Mouse (Mus musculus): Measurements from ENCODE around the gene Adgre5. TPM values are rescaled to one million over a fixed set of nuclear protein-coding genes. Genes with fewer than 3 reads are reported as not detected.

Gene Adgre5
- polyA plus RNA-seq, 1 experiment from 2014 or later: 35.9 TPM

DNA sequence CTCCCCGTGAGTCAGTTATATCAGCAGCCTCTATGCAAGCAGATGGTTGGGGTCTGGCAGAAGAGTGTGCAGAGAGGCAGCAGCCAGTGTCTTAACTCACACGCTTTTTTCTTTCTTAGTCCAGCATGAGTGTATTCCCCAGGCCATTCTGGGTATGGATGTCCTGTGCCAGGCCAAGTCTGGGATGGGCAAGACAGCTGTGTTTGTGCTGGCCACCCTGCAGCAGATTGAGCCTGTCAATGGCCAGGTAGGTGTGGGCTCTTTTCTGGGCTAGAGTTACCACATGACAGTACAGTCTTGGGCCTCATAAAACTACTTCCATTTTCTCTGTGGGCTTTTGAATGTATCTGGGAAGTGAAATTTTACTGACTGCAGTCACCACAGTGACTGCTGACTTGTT, 21.4 kb downstream of the Adgre5 start:
- Histone ChIP-seq H3K4me1 (ENCODE audit: control insufficient read depth in 2 of 2, insufficient read depth in 2 of 2, low read length in 2 of 2) (peaks cover 8 to 20% of the 10 kb centered on the region in 2 experiments), H3K27me3 (ENCODE audit: control insufficient read depth, insufficient read depth, low read length) (no peaks in the 10 kb centered on the region), H3K4me3 (ENCODE audit: control insufficient read depth in 1 of 2, insufficient read depth in 1 of 2, low read depth in 1 of 2, low read length in 2 of 2) (no peak overlapping the region), H3K9me3 (ENCODE audit: control insufficient read depth, low read length) (no peaks in the 10 kb centered on the region), H3K36me3 (ENCODE audit: control insufficient read depth, insufficient read depth, low read length) (peaks cover 57% of the 10 kb centered on the region), H3K27ac (replicated peaks in 1 of 2; ENCODE audit: control insufficient read depth in 1 of 2, insufficient read depth in 1 of 2, low read depth in 2 of 2, low read length in 2 of 2) (no peak overlapping the region), H3K9ac (ENCODE audit: low read length) (no peak overlapping the region), H3K4me2 (ENCODE audit: low read length) (no peak overlapping the region)
- WGBS: 83% methylated on average over 2 of the region's 2 CpGs
- no peak for ATAC-seq (ENCODE audit: insufficient number of reproducible peaks, insufficient read depth, low FRiP score, low read depth)

DNA sequence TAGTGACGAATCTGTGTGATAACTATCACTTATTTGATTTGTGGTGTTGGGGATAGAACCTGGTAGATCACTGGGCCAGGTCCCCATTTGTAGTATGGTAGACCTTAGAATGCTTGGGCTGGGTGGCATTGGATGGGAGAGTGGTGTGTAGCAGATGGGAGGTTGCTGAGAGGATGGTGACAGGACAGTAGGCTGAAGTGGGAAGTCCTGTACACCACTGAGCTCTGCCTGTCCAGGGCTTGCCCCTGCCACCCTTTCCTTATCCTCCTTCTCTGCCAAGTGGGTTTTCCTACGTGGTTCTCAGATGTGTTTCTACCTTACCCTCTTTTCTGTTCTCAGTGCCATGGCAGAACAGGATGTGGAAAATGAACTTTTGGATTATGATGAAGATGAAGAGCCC, 22.1 kb downstream of the Adgre5 start:
- Histone ChIP-seq H3K36me3 (ENCODE audit: control insufficient read depth, insufficient read depth, low read length) (peaks cover 51% of the 10 kb centered on the region), H3K9me3 (ENCODE audit: control insufficient read depth, low read length) (no peaks in the 10 kb centered on the region), H3K4me3 (ENCODE audit: control insufficient read depth in 1 of 2, insufficient read depth in 1 of 2, low read depth in 1 of 2, low read length in 2 of 2) (no peak overlapping the region), H3K4me1 (ENCODE audit: control insufficient read depth in 2 of 2, insufficient read depth in 2 of 2, low read length in 2 of 2) (peaks cover 8 to 20% of the 10 kb centered on the region in 2 experiments), H3K4me2 (ENCODE audit: low read length) (no peak overlapping the region), H3K9ac (ENCODE audit: low read length) (no peak overlapping the region), H3K27ac (replicated peaks in 1 of 2; ENCODE audit: control insufficient read depth in 1 of 2, insufficient read depth in 1 of 2, low read depth in 2 of 2, low read length in 2 of 2) (no peak overlapping the region), H3K27me3 (ENCODE audit: control insufficient read depth, insufficient read depth, low read length) (no peaks in the 10 kb centered on the region)
- no peak for ATAC-seq (ENCODE audit: insufficient number of reproducible peaks, insufficient read depth, low FRiP score, low read depth)
- 79% methylated on average over 2 of the region's 2 CpGs for WGBS

DNA sequence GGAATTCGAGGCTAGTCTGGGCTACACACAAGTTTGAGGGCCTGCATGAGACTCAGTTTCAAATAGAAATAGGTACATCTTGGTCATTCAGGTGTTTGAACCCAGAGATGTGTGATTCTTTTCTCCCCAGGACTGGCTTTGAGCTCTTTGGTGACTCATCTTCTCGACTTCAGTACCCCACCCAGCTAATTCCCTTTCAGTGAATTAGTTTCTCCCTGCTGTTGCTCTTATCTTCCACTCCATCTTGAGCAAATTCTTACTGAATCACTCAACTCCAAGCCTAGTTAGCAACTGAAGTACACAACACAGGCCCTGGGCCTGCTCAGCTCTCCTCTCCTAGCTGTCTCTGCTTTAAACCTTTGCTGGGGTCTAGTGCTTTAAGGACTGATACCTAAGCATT, 24.6 kb downstream of the Adgre5 start:
- peak overlapping the region; percentile 89 for H3K9ac ChIP-seq (ENCODE audit: low read length)
- H3K27me3 ChIP-seq (ENCODE audit: control insufficient read depth, insufficient read depth, low read length): no peaks in the 10 kb centered on the region
- H3K27ac ChIP-seq (replicated peaks in 1 of 2; ENCODE audit: control insufficient read depth in 1 of 2, insufficient read depth in 1 of 2, low read depth in 2 of 2, low read length in 2 of 2): no peak overlapping the region
- peaks cover 26% of the 10 kb centered on the region for H3K36me3 ChIP-seq (ENCODE audit: control insufficient read depth, insufficient read depth, low read length)
- no peaks in the 10 kb centered on the region for H3K9me3 ChIP-seq (ENCODE audit: control insufficient read depth, low read length)
- peak overlapping the region in 1 of 2 experiments; percentile 87; a peak in 2 of 4 replicates for H3K4me3 ChIP-seq (ENCODE audit: control insufficient read depth in 1 of 2, insufficient read depth in 1 of 2, low read depth in 1 of 2, low read length in 2 of 2)
- peak overlapping the region; percentile 94 for H3K4me2 ChIP-seq (ENCODE audit: low read length)
- H3K4me1 ChIP-seq (ENCODE audit: control insufficient read depth in 2 of 2, insufficient read depth in 2 of 2, low read length in 2 of 2): peaks cover 8 to 20% of the 10 kb centered on the region in 2 experiments
- WGBS: 65% methylated on average over 2 of the region's 2 CpGs
- no peak for ATAC-seq (ENCODE audit: insufficient number of reproducible peaks, insufficient read depth, low FRiP score, low read depth)

GRCm38 (mm10) chr8:83715771-83716170, 25.4 kb downstream of the Adgre5 start:
- Histone ChIP-seq H3K36me3 (ENCODE audit: control insufficient read depth, insufficient read depth, low read length) (peaks cover 18% of the 10 kb centered on the region), H3K9me3 (ENCODE audit: control insufficient read depth, low read length) (no peaks in the 10 kb centered on the region), H3K27me3 (ENCODE audit: control insufficient read depth, insufficient read depth, low read length) (no peaks in the 10 kb centered on the region), H3K27ac (replicated peaks in 1 of 2; ENCODE audit: control insufficient read depth in 1 of 2, insufficient read depth in 1 of 2, low read depth in 2 of 2, low read length in 2 of 2) (peak overlapping the region; percentile 90 to 92), H3K4me3 (ENCODE audit: control insufficient read depth in 1 of 2, insufficient read depth in 1 of 2, low read depth in 1 of 2, low read length in 2 of 2) (peak overlapping the region; percentile 87 to 96), H3K9ac (ENCODE audit: low read length) (peak overlapping the region; percentile 89), H3K4me1 (ENCODE audit: control insufficient read depth in 2 of 2, insufficient read depth in 2 of 2, low read length in 2 of 2) (peaks cover 8 to 17% of the 10 kb centered on the region in 2 experiments), H3K4me2 (ENCODE audit: low read length) (peak overlapping the region; percentile 94)
- ATAC-seq (ENCODE audit: insufficient number of reproducible peaks, insufficient read depth, low FRiP score, low read depth): no peak
- under 1% methylated on average over 17 of the region's 17 CpGs for WGBS

DNA sequence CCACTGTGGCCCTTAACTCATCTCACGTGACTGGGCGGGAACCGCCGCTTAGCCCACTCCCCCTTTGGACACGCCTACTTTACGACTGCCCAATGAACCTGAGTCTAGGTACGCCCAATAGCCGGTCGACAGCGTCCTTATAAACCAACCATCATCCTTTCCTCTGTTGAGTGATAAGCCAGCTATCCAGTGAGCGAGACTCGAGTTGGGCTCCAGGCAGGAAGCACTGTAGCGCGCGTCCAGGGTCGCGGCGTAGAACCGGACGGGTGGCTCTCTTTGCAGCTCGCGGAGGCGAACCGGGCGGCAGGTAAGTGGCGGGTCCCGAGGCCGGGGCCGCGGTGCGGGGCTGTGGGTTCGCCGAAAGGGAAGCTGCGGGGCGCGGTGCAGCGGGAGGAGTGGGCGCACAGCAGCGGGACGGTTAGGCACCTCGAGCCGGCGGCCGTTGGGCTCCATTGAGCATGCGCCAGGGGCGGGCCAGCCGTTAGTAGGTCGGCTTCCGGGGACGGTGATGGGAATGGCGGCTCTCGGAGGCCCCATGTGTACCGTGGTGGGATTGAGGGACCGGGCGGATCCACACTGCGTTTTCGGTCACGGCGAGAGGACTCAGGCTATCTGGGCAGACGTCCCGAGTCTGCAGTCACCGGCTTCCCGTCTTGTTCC, 26.0 kb downstream of the Adgre5 start, which contains the start of gene Ddx39:
Gene Ddx39, plus strand, starts transcription at position 147 of the 660 bp plus-strand sequence.
- WGBS: 0% methylated on average over 63 of the region's 63 CpGs
- peak within 1 kb of the TSS; percentile 87 to 96 for H3K4me3 ChIP-seq (ENCODE audit: control insufficient read depth in 1 of 2, insufficient read depth in 1 of 2, low read depth in 1 of 2, low read length in 2 of 2)
- peak; percentile 99 for ATAC-seq (ENCODE audit: insufficient number of reproducible peaks, insufficient read depth, low FRiP score, low read depth)
- peaks cover 12% of the 10 kb centered on the region for H3K36me3 ChIP-seq (ENCODE audit: control insufficient read depth, insufficient read depth, low read length)
- H3K27me3 ChIP-seq (ENCODE audit: control insufficient read depth, insufficient read depth, low read length): no peaks in the 10 kb centered on the region
- H3K27ac ChIP-seq (replicated peaks in 1 of 2; ENCODE audit: control insufficient read depth in 1 of 2, insufficient read depth in 1 of 2, low read depth in 2 of 2, low read length in 2 of 2): peak within 1 kb of the TSS; percentile 90 to 92
- peak within 1 kb of the TSS; percentile 94 for H3K4me2 ChIP-seq (ENCODE audit: low read length)
- peak within 1 kb of the TSS; percentile 89 for H3K9ac ChIP-seq (ENCODE audit: low read length)
- H3K9me3 ChIP-seq (ENCODE audit: control insufficient read depth, low read length): no peaks in the 10 kb centered on the region
- H3K4me1 ChIP-seq (ENCODE audit: control insufficient read depth in 2 of 2, insufficient read depth in 2 of 2, low read length in 2 of 2): peaks cover 8 to 17% of the 10 kb centered on the region in 2 experiments

- Histone ChIP-seq H3K4me3 (ENCODE audit: control insufficient read depth in 1 of 2, insufficient read depth in 1 of 2, low read depth in 1 of 2, low read length in 2 of 2) (peak overlapping the region; percentile 35 to 87), H3K27me3 (ENCODE audit: control insufficient read depth, insufficient read depth, low read length) (no peaks in the 10 kb centered on the region), H3K4me2 (ENCODE audit: low read length) (peak overlapping the region; percentile 60), H3K36me3 (ENCODE audit: control insufficient read depth, insufficient read depth, low read length) (peaks cover 7% of the 10 kb centered on the region), H3K4me1 (ENCODE audit: control insufficient read depth in 2 of 2, insufficient read depth in 2 of 2, low read length in 2 of 2) (peaks cover 8 to 17% of the 10 kb centered on the region in 2 experiments), H3K9ac (ENCODE audit: low read length) (no peak overlapping the region), H3K27ac (replicated peaks in 1 of 2; ENCODE audit: control insufficient read depth in 1 of 2, insufficient read depth in 1 of 2, low read depth in 2 of 2, low read length in 2 of 2) (peak overlapping the region; percentile 39 to 72; a peak in 2 of 4 replicates), H3K9me3 (ENCODE audit: control insufficient read depth, low read length) (no peaks in the 10 kb centered on the region)
- no peak for ATAC-seq (ENCODE audit: insufficient number of reproducible peaks, insufficient read depth, low FRiP score, low read depth)
- 16% methylated on average over 8 of the region's 8 CpGs for WGBS
These were observed 26.5 kb downstream of the Adgre5 start for GRCm38 (mm10) chr8:83714676-83715030.

DNA sequence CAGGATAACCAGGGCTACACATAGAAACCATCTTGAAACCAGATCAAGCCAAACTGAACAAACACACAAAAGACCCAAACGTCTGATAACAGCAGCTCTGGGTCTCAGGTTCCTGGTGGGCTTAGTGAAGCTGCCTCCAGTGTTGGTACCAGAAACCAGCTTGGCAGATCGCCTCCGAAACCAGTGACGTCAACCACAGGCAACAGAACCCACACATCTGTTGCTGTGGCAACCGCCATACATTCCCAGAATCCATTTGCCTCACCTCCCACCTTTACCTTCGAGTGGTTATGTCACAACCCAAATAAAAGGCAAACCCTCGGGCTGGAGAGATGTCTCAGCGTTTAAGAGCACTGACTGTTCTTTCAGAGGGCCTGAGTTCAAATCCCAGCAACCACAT, 33.6 kb downstream of the Adgre5 start:
- no peak overlapping the region for H3K4me2 ChIP-seq (ENCODE audit: low read length)
- 67% methylated on average over 8 of the region's 8 CpGs for WGBS
- no peak for ATAC-seq (ENCODE audit: insufficient number of reproducible peaks, insufficient read depth, low FRiP score, low read depth)
- H3K9me3 ChIP-seq (ENCODE audit: control insufficient read depth, low read length): no peaks in the 10 kb centered on the region
- no peak overlapping the region for H3K4me3 ChIP-seq (ENCODE audit: control insufficient read depth in 1 of 2, insufficient read depth in 1 of 2, low read depth in 1 of 2, low read length in 2 of 2)
- no peaks in the 10 kb centered on the region for H3K4me1 ChIP-seq (ENCODE audit: control insufficient read depth in 2 of 2, insufficient read depth in 2 of 2, low read length in 2 of 2)
- H3K36me3 ChIP-seq (ENCODE audit: control insufficient read depth, insufficient read depth, low read length): no peaks in the 10 kb centered on the region
- no peak overlapping the region for H3K9ac ChIP-seq (ENCODE audit: low read length)
- no peaks in the 10 kb centered on the region for H3K27me3 ChIP-seq (ENCODE audit: control insufficient read depth, insufficient read depth, low read length)
- no peak overlapping the region for H3K27ac ChIP-seq (replicated peaks in 1 of 2; ENCODE audit: control insufficient read depth in 1 of 2, insufficient read depth in 1 of 2, low read depth in 2 of 2, low read length in 2 of 2)

DNA sequence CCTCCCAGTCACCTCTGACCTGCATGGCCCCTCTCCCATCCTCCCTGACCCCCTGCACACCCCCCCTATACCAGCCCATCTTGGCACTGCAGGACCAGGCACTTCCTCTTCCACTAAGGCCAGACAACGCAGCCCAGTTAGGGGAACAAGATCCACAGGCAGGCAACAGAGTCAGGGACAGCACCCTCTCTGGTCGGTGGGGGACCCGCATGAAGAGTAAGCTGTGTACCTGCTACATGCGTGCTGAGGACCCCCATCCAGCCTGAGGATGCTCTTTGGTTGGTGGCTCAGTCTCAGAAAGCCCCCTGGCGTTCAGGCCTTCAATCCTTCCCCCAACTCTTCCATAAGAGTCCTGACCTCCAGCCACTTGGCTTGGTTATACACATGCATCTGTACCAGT, 34.7 kb downstream of the Adgre5 start:
- Histone ChIP-seq H3K4me3 (ENCODE audit: control insufficient read depth in 1 of 2, insufficient read depth in 1 of 2, low read depth in 1 of 2, low read length in 2 of 2) (no peak overlapping the region), H3K27me3 (ENCODE audit: control insufficient read depth, insufficient read depth, low read length) (no peaks in the 10 kb centered on the region), H3K9ac (ENCODE audit: low read length) (no peak overlapping the region), H3K9me3 (ENCODE audit: control insufficient read depth, low read length) (no peaks in the 10 kb centered on the region), H3K36me3 (ENCODE audit: control insufficient read depth, insufficient read depth, low read length) (no peaks in the 10 kb centered on the region), H3K27ac (replicated peaks in 1 of 2; ENCODE audit: control insufficient read depth in 1 of 2, insufficient read depth in 1 of 2, low read depth in 2 of 2, low read length in 2 of 2) (no peak overlapping the region), H3K4me1 (ENCODE audit: control insufficient read depth in 2 of 2, insufficient read depth in 2 of 2, low read length in 2 of 2) (no peaks in the 10 kb centered on the region), H3K4me2 (ENCODE audit: low read length) (no peak overlapping the region)
- WGBS: 66% methylated on average over 5 of the region's 5 CpGs
- no peak for ATAC-seq (ENCODE audit: insufficient number of reproducible peaks, insufficient read depth, low FRiP score, low read depth)
